Mouse (Mus musculus) stomach, postnatal 0 days (tissue): Measurements from ENCODE around the gene Cebpg. TPM values are rescaled to one million over a fixed set of nuclear protein-coding genes. Genes with fewer than 3 reads are reported as not detected.

ENCODE experiments used
- ATAC-seq: fragments of 200-750 bp; cut with Nextera tagmentation; 2 replicates; pipeline ENCODE4 v1.8.0; 2017; ENCODE audit not compliant: low FRiP score, low TSS enrichment
- DNase-seq: peaks from one replicate; pipeline ENCODE4 v3.0.0-alpha.2; 2016; ENCODE audit warnings: low spot score
- H3K27ac ChIP-seq: fragments of 300-500 bp; sonication (generic); replicated peaks from 2 replicates; pipeline ENCODE4 v1.5.1; 2014; ENCODE audit warnings: mild to moderate bottlenecking, control low read depth
- H3K27me3 ChIP-seq: fragments of 300-500 bp; sonication (generic); 2 replicates; pipeline ENCODE4 v1.6.1; 2014; ENCODE audit warnings: low read length; ENCODE audit not compliant: control insufficient read depth, insufficient read depth
- H3K36me3 ChIP-seq: fragments of 300-500 bp; sonication (generic); 2 replicates; pipeline ENCODE4 v1.6.1; 2014; ENCODE audit warnings: low read length, mixed read lengths; ENCODE audit not compliant: control insufficient read depth, insufficient read depth
- H3K4me1 ChIP-seq: fragments of 300-500 bp; sonication (generic); replicated peaks from 2 replicates; pipeline ENCODE4 v1.6.1; 2014; ENCODE audit warnings: antibody characterized with exemption; ENCODE audit not compliant: control insufficient read depth, insufficient read depth
- H3K4me2 ChIP-seq: fragments of 300-500 bp; sonication (generic); replicated peaks from 2 replicates; pipeline ENCODE4 v1.6.1; 2014; ENCODE audit warnings: low read depth, mild to moderate bottlenecking, control low read depth, moderate library complexity
- H3K4me3 ChIP-seq: fragments of 300-500 bp; sonication (generic); 2 replicates; pipeline ENCODE4 v1.5.1; 2014; ENCODE audit warnings: low read depth, low read length, control low read depth
- H3K9ac ChIP-seq: fragments of 300-500 bp; sonication (generic); 2 replicates; pipeline ENCODE4 v1.6.1; 2014; ENCODE audit warnings: mild to moderate bottlenecking, low read length, control low read depth, mixed read lengths
- H3K9me3 ChIP-seq: fragments of 300-500 bp; sonication (generic); 2 replicates; pipeline ENCODE4 v1.6.1; 2016; ENCODE audit warnings: low read length; ENCODE audit not compliant: control insufficient read depth
- CTCF ChIP-seq: IDR thresholded peaks from 2 replicates; pipeline ENCODE4 v1.5.1; 2016; ENCODE audit warnings: antibody characterized with exemption, low read depth, mild to moderate bottlenecking, moderate library complexity
- EP300 ChIP-seq: optimal IDR thresholded peaks from 2 replicates; pipeline ENCODE3; 2016; ENCODE audit warnings: antibody characterized with exemption
- WGBS: fragments of 180-500 bp; shearing (Covaris S2); extraction: QIAGEN DNeasy Blood & Tissue Kit; methylation state at CpG from one replicate; pipeline ENCODE4 v1.1.7; 2014; 5-methylcytosine and 5-hydroxymethylcytosine counted together
- polyA plus RNA-seq: library from polyadenylated mRNA; unstranded; fragments of >200 nt; fragmentation: Nextera tagmentation; extraction: Ambion mirVana; gene quantifications from 2 replicates; pipeline ENCODE4 v1.2.1, GENCODE M21; 2015

Cebpg gene
- polyA plus RNA-seq, 1 experiment from 2014 or later: 29.7 TPM

GRCm38 (mm10) chr7:35029648-35030047 is 26.7 kb downstream of the Cebpg start:
- ATAC-seq (no peak), DNase-seq (no peak)
- H3K36me3 ChIP-seq: peaks cover 3% of the 10 kb centered on the region; the same call in 1 of the 2 replicates
- H3K9ac ChIP-seq: no peak overlapping the region
- 69% methylated on average over 3 of the region's 3 CpGs for WGBS
- H3K4me1 ChIP-seq: no peaks in the 10 kb centered on the region
- TF ChIP-seq EP300: no peak
- no peak for TF ChIP-seq CTCF
- H3K27ac ChIP-seq: no peak overlapping the region
- H3K4me3 ChIP-seq: no peak overlapping the region
- no peak overlapping the region for H3K4me2 ChIP-seq
- H3K9me3 ChIP-seq: no peaks in the 10 kb centered on the region
- no peaks in the 10 kb centered on the region for H3K27me3 ChIP-seq

GRCm38 (mm10) chr7:35029228-35029627 is 27.1 kb downstream of the Cebpg start:
- Histone ChIP-seq H3K4me1 (no peaks in the 10 kb centered on the region), H3K9ac (no peak overlapping the region), H3K4me3 (no peak overlapping the region), H3K27ac (no peak overlapping the region), H3K36me3 (peaks cover under 1% of the 10 kb centered on the region; the same call in 1 of the 2 replicates), H3K4me2 (no peak overlapping the region), H3K9me3 (no peaks in the 10 kb centered on the region), H3K27me3 (no peaks in the 10 kb centered on the region)
- 52% methylated on average over 5 of the region's 5 CpGs for WGBS
- TF ChIP-seq EP300 (no peak), CTCF (no peak)
- DNase-seq (peak; percentile 33), ATAC-seq (no peak)

GRCm38 (mm10) chr7:35028559-35028958 is 27.8 kb downstream of the Cebpg start:
- ATAC-seq (no peak), DNase-seq (no peak)
- H3K36me3 ChIP-seq: no peaks in the 10 kb centered on the region
- H3K4me2 ChIP-seq: no peak overlapping the region
- H3K9ac ChIP-seq: no peak overlapping the region
- H3K9me3 ChIP-seq: no peaks in the 10 kb centered on the region
- no peak overlapping the region for H3K27ac ChIP-seq
- 75% methylated on average over 16 of the region's 16 CpGs for WGBS
- no peak overlapping the region for H3K4me3 ChIP-seq
- H3K27me3 ChIP-seq: no peaks in the 10 kb centered on the region
- TF ChIP-seq CTCF: no peak
- no peak for TF ChIP-seq EP300
- no peaks in the 10 kb centered on the region for H3K4me1 ChIP-seq

GRCm38 (mm10) chr7:35027801-35028420 is 28.5 kb downstream of the Cebpg start:
- WGBS: 55% methylated on average over 9 of the region's 9 CpGs
- no peak for TF ChIP-seq EP300
- no peak for TF ChIP-seq CTCF
- ATAC-seq: no peak
- no peak overlapping the region for H3K27ac ChIP-seq
- H3K9me3 ChIP-seq: no peaks in the 10 kb centered on the region
- H3K36me3 ChIP-seq: no peaks in the 10 kb centered on the region
- H3K9ac ChIP-seq: no peak overlapping the region; the same call in 1 of the 2 replicates
- DNase-seq: no peak
- H3K27me3 ChIP-seq: no peaks in the 10 kb centered on the region
- H3K4me3 ChIP-seq: no peak overlapping the region
- no peaks in the 10 kb centered on the region for H3K4me1 ChIP-seq
- H3K4me2 ChIP-seq: no peak overlapping the region

GRCm38 (mm10) chr7:35026838-35027291 is 29.5 kb downstream of the Cebpg start:
- Histone ChIP-seq H3K9ac (no peak overlapping the region), H3K36me3 (no peaks in the 10 kb centered on the region), H3K4me3 (no peak overlapping the region), H3K4me2 (no peak overlapping the region), H3K27ac (no peak overlapping the region), H3K4me1 (no peaks in the 10 kb centered on the region), H3K27me3 (no peaks in the 10 kb centered on the region), H3K9me3 (no peaks in the 10 kb centered on the region)
- no peak for ATAC-seq
- peak; percentile 74 for TF ChIP-seq CTCF
- no peak for TF ChIP-seq EP300
- WGBS: 64% methylated on average over 3 of the region's 3 CpGs
- DNase-seq: peak; percentile 35

- WGBS: 80% methylated on average over 4 of the region's 4 CpGs
- TF ChIP-seq EP300: no peak
- TF ChIP-seq CTCF: no peak
- no peak overlapping the region for H3K27ac ChIP-seq
- no peaks in the 10 kb centered on the region for H3K27me3 ChIP-seq
- H3K4me2 ChIP-seq: no peak overlapping the region
- H3K4me3 ChIP-seq: no peak overlapping the region
- no peak for ATAC-seq
- no peaks in the 10 kb centered on the region for H3K4me1 ChIP-seq
- no peaks in the 10 kb centered on the region for H3K9me3 ChIP-seq
- H3K9ac ChIP-seq: no peak overlapping the region
- no peaks in the 10 kb centered on the region for H3K36me3 ChIP-seq
- no peak for DNase-seq
Observed at GRCm38 (mm10) chr7:35026276-35026630, 30.1 kb downstream of the Cebpg start.
